Mouse (Mus musculus) monocyte, adult 59 days (primary cell): Measurements from ENCODE around the gene Rimbp3. TPM values are rescaled to one million over a fixed set of nuclear protein-coding genes. Genes with fewer than 3 reads are reported as not detected.

ENCODE experiments used
- total RNA-seq, 2 experiments: library from RNA; stranded (reverse); gene quantifications; one replicate each; pipeline ENCODE4 v1.2.4; 2023

The Rimbp3 gene
- under 1 TPM; 0.18 to 0.21 TPM for total RNA-seq

GRCm38 (mm10) chr16:17208389-17209361 lies at the start of gene Rimbp3:
Gene Rimbp3, plus strand, starts transcription at chr16:17208603.

GRCm38 (mm10) chr16:17202549-17202948 lies 5.9 kb upstream of the Rimbp3 start, which contains the start of gene Ube2l3:
Gene Ube2l3, minus strand, starts transcription at chr16:17202649.

GRCm38 (mm10) chr16:17232794-17233701 lies 24.6 kb downstream of the Rimbp3 start, which contains the start of gene Hic2:
Gene Hic2, plus strand, starts transcription at chr16:17233572.

Other genes starting within 250 kb of the Rimbp3 start
- gene Mapk1, start 225.2 kb upstream of the Rimbp3 start, total RNA-seq = 100 to 1,000 TPM; 127 to 135 TPM
- gene Ypel1, start 138.9 kb upstream of the Rimbp3 start, total RNA-seq = under 1 TPM; 0.15 to 0.55 TPM
- 10 to 100 TPM; 90.6 to 96.3 TPM for gene Ppil2, start 97.3 kb upstream of the Rimbp3 start, total RNA-seq
- gene 2610318N02Rik, start 83.4 kb upstream of the Rimbp3 start, total RNA-seq = 1 to 10 TPM; 1.0 to 1.3 TPM
- 10 to 100 TPM; 95.6 to 99.5 TPM for gene Sdf2l1, start 76.2 kb upstream of the Rimbp3 start, total RNA-seq
- 1 to 10 TPM; 7.2 to 8.4 TPM for gene Ydjc, start 64.0 kb upstream of the Rimbp3 start, total RNA-seq
- gene Ccdc116, start 61.4 kb upstream of the Rimbp3 start, total RNA-seq = under 1 TPM in 1 of 2 experiments, not detected in 1; 0.50 TPM
- 100 to 1,000 TPM; 179 to 186 TPM for gene Ube2l3, start 6.0 kb upstream of the Rimbp3 start, total RNA-seq
- gene Hic2, start 25.0 kb downstream of the Rimbp3 start, total RNA-seq = 1 to 10 TPM; 4.0 to 6.4 TPM
- 1 to 10 TPM; 7.9 to 9.5 TPM for gene Tmem191c, start 67.5 kb downstream of the Rimbp3 start, total RNA-seq
- not detected for gene Serpind1, start 122.8 kb downstream of the Rimbp3 start, total RNA-seq
- gene Snap29, start 197.4 kb downstream of the Rimbp3 start, total RNA-seq = 10 to 100 TPM; 30.4 to 34.7 TPM
- 10 to 100 TPM; 71.9 to 82.1 TPM for gene Pi4ka, start 197.7 kb downstream of the Rimbp3 start, total RNA-seq
- 10 to 100 TPM; 37.9 to 38.1 TPM for gene Crkl, start 243.4 kb downstream of the Rimbp3 start, total RNA-seq